Mouse (Mus musculus): ENCODE results near the gene Map2.

Map2 gene

DNA sequence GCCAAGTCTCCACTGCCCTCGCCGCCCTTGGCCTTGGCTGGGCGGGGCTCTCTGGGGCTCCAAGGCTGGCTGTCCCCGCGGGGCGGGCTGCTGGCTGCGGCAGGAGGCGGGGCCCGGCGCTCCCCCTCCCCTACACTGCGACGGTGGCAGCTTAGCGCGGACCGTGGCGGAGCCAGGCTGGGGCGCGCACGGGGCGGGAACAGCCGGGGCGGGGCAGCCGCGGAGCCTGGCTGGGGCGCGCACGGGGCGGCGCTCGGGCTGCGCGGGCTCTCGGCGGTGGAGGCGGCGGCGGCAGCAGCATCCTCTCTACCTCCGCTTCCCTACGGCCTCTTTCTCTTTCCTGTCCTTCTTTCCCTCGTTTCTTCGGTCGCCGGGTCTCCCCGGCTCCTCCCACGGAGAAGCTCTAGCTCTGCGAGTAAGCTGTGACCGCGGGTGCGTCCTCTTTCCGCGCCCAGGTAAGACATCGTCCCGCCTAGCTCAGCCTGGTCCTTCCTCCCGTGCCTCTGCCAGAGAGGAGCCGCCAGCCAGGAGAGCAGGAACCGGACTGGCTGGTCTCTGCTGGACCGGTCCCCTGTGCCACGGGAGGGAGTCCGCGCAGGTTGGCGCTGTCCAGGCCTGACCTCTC is at the start of gene Map2:
Map2 (plus strand) TSS at position 233 of the 625 bp plus-strand sequence.
- in situ Hi-C loops (cut with MboI; ENCODE audit: low pct_unique_long_range_greater_than_20kb in 1 of 2, low sequenced_read_pairs in 2 of 2, unreplicated experiment in 1 of 2) = no loop called here

- in situ Hi-C loops (cut with MboI; ENCODE audit: low pct_unique_long_range_greater_than_20kb in 1 of 2, low sequenced_read_pairs in 2 of 2, unreplicated experiment in 1 of 2) = no loop called here
Observed at GRCm38 (mm10) chr1:66133014-66133413, 42.1 kb upstream of the Map2 start.

DNA sequence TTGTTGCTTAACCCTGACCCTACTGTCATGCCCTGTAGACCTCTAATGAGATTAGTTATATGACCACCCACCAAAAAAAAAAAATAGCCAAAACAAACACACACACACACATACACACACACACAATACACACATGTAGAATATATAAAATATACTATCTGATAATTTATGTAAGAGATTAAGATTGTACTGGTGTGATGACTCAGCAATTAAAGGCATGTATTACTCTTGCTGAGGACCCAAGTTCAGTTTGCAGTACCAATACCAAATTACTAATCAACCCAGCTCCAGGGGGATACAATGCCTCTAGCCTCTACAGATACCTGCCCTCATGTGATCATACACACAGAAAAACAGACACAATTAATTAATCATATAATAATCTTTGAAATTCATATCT is 39.7 kb upstream of the Map2 start:
- in situ Hi-C loops (cut with MboI; ENCODE audit: low pct_unique_long_range_greater_than_20kb in 1 of 2, low sequenced_read_pairs in 2 of 2, unreplicated experiment in 1 of 2) = no loop called here

GRCm38 (mm10) chr1:66140686-66141085 is 34.4 kb upstream of the Map2 start:
- in situ Hi-C loops (cut with MboI; ENCODE audit: low pct_unique_long_range_greater_than_20kb in 1 of 2, low sequenced_read_pairs in 2 of 2, unreplicated experiment in 1 of 2) = no loop called here

DNA sequence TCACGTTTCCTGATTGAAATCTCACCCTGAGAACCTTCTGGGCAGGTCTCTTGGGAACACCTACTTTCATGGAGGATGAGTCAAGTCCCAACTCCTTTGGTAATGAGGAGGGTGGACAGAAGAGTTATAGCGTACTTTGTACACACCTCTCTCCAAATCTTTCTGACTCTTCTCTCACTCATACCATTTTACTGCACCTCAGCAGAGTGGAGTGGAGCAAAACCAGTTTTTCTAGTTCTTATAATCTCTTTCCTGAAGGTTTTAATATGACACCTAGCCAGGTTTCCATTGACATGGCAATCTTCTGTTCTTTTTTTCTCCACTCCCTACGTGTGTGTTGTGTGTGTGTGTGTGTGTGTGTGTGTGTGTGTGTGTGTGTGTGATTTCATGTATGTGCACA is 29.9 kb upstream of the Map2 start:
- in situ Hi-C loops (cut with MboI; ENCODE audit: low pct_unique_long_range_greater_than_20kb in 1 of 2, low sequenced_read_pairs in 2 of 2, unreplicated experiment in 1 of 2) = no loop called here

- in situ Hi-C loops (cut with MboI; ENCODE audit: low pct_unique_long_range_greater_than_20kb in 1 of 2, low sequenced_read_pairs in 2 of 2, unreplicated experiment in 1 of 2) = no loop called here
Observed at GRCm38 (mm10) chr1:66148825-66149514, 26.1 kb upstream of the Map2 start.

GRCm38 (mm10) chr1:66150806-66151205 is 24.3 kb upstream of the Map2 start:
- in situ Hi-C loops (cut with MboI; ENCODE audit: low pct_unique_long_range_greater_than_20kb in 1 of 2, low sequenced_read_pairs in 2 of 2, unreplicated experiment in 1 of 2) = no loop called here

DNA sequence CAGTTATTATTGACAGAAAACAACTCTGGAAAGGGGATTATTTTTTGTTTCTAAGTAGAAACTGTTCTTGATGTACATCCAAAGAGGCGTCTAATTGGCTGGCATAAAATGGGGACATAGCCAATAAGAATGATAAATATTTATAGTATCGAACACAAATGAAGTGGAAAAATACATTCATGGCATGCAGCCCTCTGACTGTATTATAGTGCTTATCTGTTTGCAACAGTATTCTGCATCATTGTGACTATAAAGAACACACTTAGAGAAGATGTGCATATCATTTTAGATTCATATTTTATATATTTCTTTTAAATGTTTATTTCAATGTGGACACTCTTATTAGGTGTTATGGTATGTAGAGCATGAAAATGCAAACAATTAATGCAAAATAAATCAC is 17.9 kb upstream of the Map2 start:
- in situ Hi-C loops (cut with MboI; ENCODE audit: low pct_unique_long_range_greater_than_20kb in 1 of 2, low sequenced_read_pairs in 2 of 2, unreplicated experiment in 1 of 2) = no loop called here

GRCm38 (mm10) chr1:66157589-66157988 is 17.5 kb upstream of the Map2 start:
- in situ Hi-C loops (cut with MboI; ENCODE audit: low pct_unique_long_range_greater_than_20kb in 1 of 2, low sequenced_read_pairs in 2 of 2, unreplicated experiment in 1 of 2) = no loop called here

DNA sequence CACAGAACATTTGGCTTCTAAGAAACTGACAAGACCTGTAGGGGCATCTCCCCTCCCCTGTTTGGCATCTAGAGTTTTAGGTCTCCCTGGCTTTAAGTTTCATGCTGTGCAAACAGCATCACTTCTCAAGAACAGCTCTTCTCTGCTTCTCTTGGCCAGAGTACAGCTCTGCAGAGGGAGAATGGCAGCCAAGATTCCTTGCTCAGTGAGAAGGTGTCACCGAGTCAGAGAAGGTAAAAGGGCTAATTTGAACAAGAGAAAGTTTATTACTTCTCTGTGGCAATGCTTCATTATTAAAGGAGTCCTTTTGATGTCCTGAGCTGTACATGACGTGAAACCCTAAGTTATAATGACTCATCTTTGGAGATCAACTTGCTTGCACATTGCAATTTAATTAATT is 10.4 kb upstream of the Map2 start:
- in situ Hi-C loops (cut with MboI; ENCODE audit: low pct_unique_long_range_greater_than_20kb in 1 of 2, low sequenced_read_pairs in 2 of 2, unreplicated experiment in 1 of 2) = no loop called here

DNA sequence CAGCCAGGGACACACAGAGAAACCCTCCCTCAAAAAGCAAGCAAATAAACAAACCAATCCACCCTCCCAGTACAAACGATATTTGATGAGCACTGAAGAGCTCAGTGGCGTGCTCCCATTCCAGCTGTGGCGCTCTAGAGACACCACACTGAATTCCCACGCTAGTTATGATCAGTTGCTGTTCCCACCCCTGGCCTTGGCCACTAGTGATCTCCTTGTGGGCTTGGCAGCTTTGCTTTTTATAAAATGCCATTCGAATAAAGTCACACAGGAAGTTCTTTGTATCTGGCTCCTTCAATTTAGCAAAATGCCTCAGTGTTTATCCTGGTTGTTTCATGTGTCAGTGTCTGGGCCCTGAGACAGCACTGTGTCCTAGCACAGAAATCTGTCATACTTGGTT is 6.4 kb upstream of the Map2 start:
- in situ Hi-C loops (cut with MboI; ENCODE audit: low pct_unique_long_range_greater_than_20kb in 1 of 2, low sequenced_read_pairs in 2 of 2, unreplicated experiment in 1 of 2) = no loop called here

GRCm38 (mm10) chr1:66172127-66172526 is 2.9 kb upstream of the Map2 start:
- in situ Hi-C loops (cut with MboI; ENCODE audit: low pct_unique_long_range_greater_than_20kb in 1 of 2, low sequenced_read_pairs in 2 of 2, unreplicated experiment in 1 of 2) = no loop called here

DNA sequence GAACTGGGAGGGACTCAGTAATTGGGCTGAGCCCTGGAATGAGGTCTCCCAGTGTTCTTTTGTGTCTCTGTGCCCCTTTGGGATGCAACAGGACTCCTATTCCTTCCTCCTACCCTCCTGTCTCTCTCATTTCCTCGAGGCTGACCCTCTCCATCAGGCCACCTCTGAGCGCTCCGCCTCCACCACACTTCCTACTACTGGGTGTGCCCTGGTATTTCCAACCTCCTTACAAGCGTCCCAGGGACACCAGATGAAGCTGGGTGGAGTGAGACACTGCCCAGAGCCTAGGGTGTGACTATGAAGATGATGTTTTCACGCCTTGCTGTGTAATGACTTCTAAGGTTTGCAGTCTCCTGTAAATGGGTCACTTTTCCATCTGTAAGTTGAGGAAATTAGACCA is 1.4 kb upstream of the Map2 start:
- in situ Hi-C loops (cut with MboI; ENCODE audit: low pct_unique_long_range_greater_than_20kb in 1 of 2, low sequenced_read_pairs in 2 of 2, unreplicated experiment in 1 of 2) = no loop called here

DNA sequence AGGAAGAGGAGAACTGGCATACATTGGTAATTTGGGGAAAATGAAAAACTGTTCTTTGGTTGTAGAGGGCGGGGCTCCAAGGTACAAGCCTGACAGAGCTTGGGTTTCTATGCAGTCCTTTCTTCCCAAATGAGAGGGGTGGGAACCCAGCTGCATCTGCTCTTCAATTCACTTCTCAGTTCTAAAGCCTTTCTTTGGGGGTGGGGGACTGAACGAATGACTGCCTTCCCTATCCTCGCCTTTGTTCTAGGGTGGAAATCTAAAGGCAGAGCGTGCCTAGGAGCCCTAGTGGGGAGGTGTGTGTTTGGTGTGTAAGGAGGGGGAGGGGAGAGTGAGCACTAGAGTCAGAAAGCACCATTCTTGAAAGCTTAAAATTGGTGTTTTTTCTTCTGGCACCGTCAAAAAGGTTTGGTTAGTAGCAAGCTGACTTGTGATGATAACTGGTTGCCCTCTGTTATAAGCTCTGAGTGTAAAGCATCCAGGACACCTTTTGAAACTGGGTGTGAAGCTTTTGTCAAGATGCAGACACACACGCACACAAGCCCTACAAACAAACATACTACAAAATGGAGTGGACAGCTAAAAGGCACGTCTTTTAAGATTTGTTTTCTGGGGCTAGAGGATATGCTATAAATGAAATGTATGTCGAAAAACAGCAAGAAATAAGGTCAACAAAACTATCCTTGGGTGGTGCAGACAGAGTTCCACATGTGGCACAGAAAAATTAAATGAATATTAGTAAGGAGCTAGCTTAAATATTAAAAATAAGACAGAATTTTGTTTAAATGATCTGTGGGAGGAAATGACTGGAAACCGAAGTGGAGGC is 1.2 kb downstream of the Map2 start:
- in situ Hi-C loops (cut with MboI; ENCODE audit: low pct_unique_long_range_greater_than_20kb in 1 of 2, low sequenced_read_pairs in 2 of 2, unreplicated experiment in 1 of 2) = no loop called here

- in situ Hi-C loops (cut with MboI; ENCODE audit: low pct_unique_long_range_greater_than_20kb in 1 of 2, low sequenced_read_pairs in 2 of 2, unreplicated experiment in 1 of 2) = no loop called here
Observed at GRCm38 (mm10) chr1:66176838-66177105, 1.7 kb downstream of the Map2 start.

GRCm38 (mm10) chr1:66177489-66178170 is 2.6 kb downstream of the Map2 start:
- in situ Hi-C loops (cut with MboI; ENCODE audit: low pct_unique_long_range_greater_than_20kb in 1 of 2, low sequenced_read_pairs in 2 of 2, unreplicated experiment in 1 of 2) = no loop called here

DNA sequence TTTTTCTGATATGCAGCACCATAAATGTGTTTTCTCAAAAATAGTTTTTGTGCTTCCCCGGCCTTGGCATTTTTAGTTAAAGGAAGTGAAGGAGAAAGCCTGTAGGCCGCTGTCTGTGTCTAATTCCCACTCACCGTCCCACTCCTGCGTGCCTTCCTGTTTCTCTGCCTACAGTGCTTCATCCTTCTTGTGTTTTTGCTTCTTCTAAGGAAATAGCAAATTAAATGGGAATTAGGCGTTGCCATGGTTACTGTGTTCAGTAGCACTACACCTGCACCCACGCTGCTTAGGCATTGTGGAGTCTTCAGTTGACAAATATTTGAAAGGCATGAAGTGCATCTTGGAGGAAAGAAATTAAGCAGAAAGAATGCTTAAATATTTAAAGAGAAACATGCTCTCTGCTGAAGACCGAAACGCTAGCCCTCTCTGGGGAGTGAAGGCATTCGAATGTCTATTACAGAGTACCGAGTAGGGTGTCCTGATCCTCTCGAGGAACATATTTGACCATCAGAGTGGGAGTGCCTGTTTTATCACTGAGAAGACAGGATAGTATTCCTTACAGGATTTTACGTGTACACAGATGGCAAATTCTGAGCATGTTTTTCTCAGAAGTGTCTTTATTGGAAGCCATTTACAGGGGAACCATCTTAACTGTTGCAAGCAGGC is 12.1 kb downstream of the Map2 start:
- in situ Hi-C loops (cut with MboI; ENCODE audit: low pct_unique_long_range_greater_than_20kb in 1 of 2, low sequenced_read_pairs in 2 of 2, unreplicated experiment in 1 of 2) = no loop called here

DNA sequence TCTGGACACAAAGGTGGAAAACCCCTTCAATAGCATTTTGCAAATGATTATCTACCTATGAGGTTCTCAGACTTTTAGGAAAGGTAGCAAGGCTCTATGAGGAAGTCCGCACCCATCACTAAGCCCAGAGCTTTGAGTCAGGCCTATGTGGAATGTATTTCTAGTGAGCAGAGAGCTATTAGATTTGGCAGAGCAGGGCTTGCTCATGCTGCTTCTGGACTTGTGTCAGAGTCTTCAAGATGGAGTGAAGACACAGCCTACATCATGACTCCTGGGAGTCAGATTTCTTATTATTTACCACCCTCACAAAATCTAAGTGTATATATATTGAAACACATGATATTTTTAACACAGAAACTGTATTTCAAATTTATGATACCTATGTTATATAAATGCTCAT is 17.3 kb downstream of the Map2 start:
- in situ Hi-C loops (cut with MboI; ENCODE audit: low pct_unique_long_range_greater_than_20kb in 1 of 2, low sequenced_read_pairs in 2 of 2, unreplicated experiment in 1 of 2) = no loop called here

- in situ Hi-C loops (cut with MboI; ENCODE audit: low pct_unique_long_range_greater_than_20kb in 1 of 2, low sequenced_read_pairs in 2 of 2, unreplicated experiment in 1 of 2) = no loop called here
Observed at GRCm38 (mm10) chr1:66192891-66193290, 17.8 kb downstream of the Map2 start.

Measured in mouse embryonic stem cell (cell line).